Mouse (Mus musculus): ENCODE results near the gene Defb21. TPM values are rescaled to one million over a fixed set of nuclear protein-coding genes. Genes with fewer than 3 reads are reported as not detected.

Defb21 gene
- polyA plus RNA-seq, 1 experiment from 2014 or later = not detected

DNA sequence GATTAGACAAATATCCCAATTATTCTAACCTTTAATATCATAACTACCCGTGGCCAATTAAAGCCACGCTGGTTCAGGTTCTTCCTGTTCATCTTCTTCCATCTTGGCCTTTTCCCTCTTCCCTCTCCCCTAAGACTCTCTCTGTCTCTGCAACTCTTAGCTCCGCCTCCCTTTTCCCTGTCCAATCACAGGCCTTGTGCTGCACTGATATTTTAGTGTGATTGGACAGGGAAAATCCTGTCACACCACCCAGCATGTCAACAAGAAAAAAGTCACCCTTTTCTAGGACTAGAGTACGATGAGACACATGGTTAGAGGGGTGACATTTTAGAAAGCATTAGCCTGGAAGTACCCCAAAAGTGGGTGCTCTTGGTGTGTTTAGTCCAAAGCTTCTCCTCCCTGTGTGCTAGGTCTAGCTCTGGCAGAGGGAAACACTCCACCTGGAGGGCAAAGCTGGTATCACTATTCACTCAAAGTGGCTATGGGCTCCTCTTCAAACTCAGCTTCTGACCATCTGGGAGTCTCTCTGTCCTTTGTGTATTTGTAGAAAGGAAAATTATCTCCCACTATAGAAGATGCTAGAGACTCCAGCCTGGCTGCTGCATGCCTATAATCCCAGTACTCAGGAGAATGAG, 14.5 kb downstream of the Defb21 start:
- no peaks in the 10 kb centered on the region for H3K36me3 ChIP-seq (replicated peaks; ENCODE audit: control insufficient read depth, insufficient read depth, low read depth, low read length)
- H3K27me3 ChIP-seq (ENCODE audit: control insufficient read depth, insufficient read depth, low read length) = no peaks in the 10 kb centered on the region
- no peaks in the 10 kb centered on the region for H3K4me1 ChIP-seq (ENCODE audit: control insufficient read depth, insufficient read depth, low read length)
- H3K9ac ChIP-seq (replicated peaks; ENCODE audit: low read length) = no peak overlapping the region
- no peaks in the 10 kb centered on the region for H3K9me3 ChIP-seq (replicated peaks; ENCODE audit: control insufficient read depth, low read length)
- WGBS = 73% methylated on average over 4 of the region's 4 CpGs
- H3K27ac ChIP-seq (replicated peaks; ENCODE audit: low read depth, low read length) = no peak overlapping the region
- ATAC-seq (replicated peaks; ENCODE audit: insufficient number of reproducible peaks, low FRiP score, low TSS enrichment, low read depth) (no peak), DNase-seq (ENCODE audit: low spot score) (peak; percentile 27)
- H3K4me3 ChIP-seq (ENCODE audit: low read depth, low read length) = no peak overlapping the region
- no peak overlapping the region for H3K4me2 ChIP-seq (ENCODE audit: low read depth, low read length)

DNA sequence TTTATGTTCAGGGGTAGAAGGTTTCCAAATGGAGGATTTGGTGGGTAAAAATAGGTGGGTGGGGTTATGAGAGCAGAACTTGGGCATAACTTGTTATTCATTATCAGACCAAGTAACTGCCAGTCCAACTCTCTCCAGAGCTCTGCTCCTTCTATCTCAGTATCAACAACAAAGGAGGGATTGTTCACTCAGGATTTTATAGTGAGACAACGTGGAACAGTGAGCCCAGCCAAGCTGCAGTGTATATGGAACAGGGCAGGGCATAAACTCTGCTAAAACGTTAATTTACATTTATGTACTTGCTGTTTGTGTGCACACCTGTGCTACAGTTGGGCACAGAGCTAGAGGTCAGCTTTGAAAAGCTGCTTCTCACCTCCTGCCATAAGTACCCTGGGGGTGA, 15.9 kb downstream of the Defb21 start:
- H3K9me3 ChIP-seq (replicated peaks; ENCODE audit: control insufficient read depth, low read length) = no peaks in the 10 kb centered on the region
- H3K9ac ChIP-seq (replicated peaks; ENCODE audit: low read length) = no peak overlapping the region
- H3K27me3 ChIP-seq (ENCODE audit: control insufficient read depth, insufficient read depth, low read length) = no peaks in the 10 kb centered on the region
- WGBS = 33% methylated on average over 2 of the region's 2 CpGs
- no peaks in the 10 kb centered on the region for H3K36me3 ChIP-seq (replicated peaks; ENCODE audit: control insufficient read depth, insufficient read depth, low read depth, low read length)
- no peak overlapping the region for H3K4me2 ChIP-seq (ENCODE audit: low read depth, low read length)
- no peak for DNase-seq (ENCODE audit: low spot score)
- ATAC-seq (replicated peaks; ENCODE audit: insufficient number of reproducible peaks, low FRiP score, low TSS enrichment, low read depth) = no peak
- H3K4me1 ChIP-seq (ENCODE audit: control insufficient read depth, insufficient read depth, low read length) = no peaks in the 10 kb centered on the region
- H3K4me3 ChIP-seq (ENCODE audit: low read depth, low read length) = no peak overlapping the region
- H3K27ac ChIP-seq (replicated peaks; ENCODE audit: low read depth, low read length) = no peak overlapping the region

- Histone ChIP-seq H3K27ac (replicated peaks; ENCODE audit: low read depth, low read length) (no peak overlapping the region), H3K4me1 (ENCODE audit: control insufficient read depth, insufficient read depth, low read length) (no peaks in the 10 kb centered on the region), H3K4me3 (ENCODE audit: low read depth, low read length) (no peak overlapping the region), H3K4me2 (ENCODE audit: low read depth, low read length) (no peak overlapping the region), H3K9me3 (replicated peaks; ENCODE audit: control insufficient read depth, low read length) (no peaks in the 10 kb centered on the region), H3K9ac (replicated peaks; ENCODE audit: low read length) (no peak overlapping the region), H3K27me3 (ENCODE audit: control insufficient read depth, insufficient read depth, low read length) (no peaks in the 10 kb centered on the region), H3K36me3 (replicated peaks; ENCODE audit: control insufficient read depth, insufficient read depth, low read depth, low read length) (no peaks in the 10 kb centered on the region)
- no peak for ATAC-seq (replicated peaks; ENCODE audit: insufficient number of reproducible peaks, low FRiP score, low TSS enrichment, low read depth)
- WGBS = 33% methylated on average over 6 of the region's 6 CpGs
- DNase-seq (ENCODE audit: low spot score) = no peak
Observed at GRCm38 (mm10) chr2:152589021-152589420, 16.5 kb downstream of the Defb21 start.

- Histone ChIP-seq H3K4me1 (ENCODE audit: control insufficient read depth, insufficient read depth, low read length) (no peaks in the 10 kb centered on the region), H3K4me3 (ENCODE audit: low read depth, low read length) (no peak within 1 kb of the TSS), H3K36me3 (replicated peaks; ENCODE audit: control insufficient read depth, insufficient read depth, low read depth, low read length) (no peaks in the 10 kb centered on the region), H3K4me2 (ENCODE audit: low read depth, low read length) (no peak within 1 kb of the TSS), H3K9ac (replicated peaks; ENCODE audit: low read length) (no peak within 1 kb of the TSS), H3K27ac (replicated peaks; ENCODE audit: low read depth, low read length) (no peak within 1 kb of the TSS), H3K9me3 (replicated peaks; ENCODE audit: control insufficient read depth, low read length) (no peaks in the 10 kb centered on the region), H3K27me3 (ENCODE audit: control insufficient read depth, insufficient read depth, low read length) (no peaks in the 10 kb centered on the region)
- WGBS = 60% methylated on average over 7 of the region's 7 CpGs
- ATAC-seq (replicated peaks; ENCODE audit: insufficient number of reproducible peaks, low FRiP score, low TSS enrichment, low read depth) (no peak), DNase-seq (ENCODE audit: low spot score) (no peak)
Observed at GRCm38 (mm10) chr2:152599299-152599698, 26.8 kb downstream of the Defb21 start, which contains the start of gene Defb45. TSS of gene Defb45 (minus strand) at chr2:152599399.

- ATAC-seq (replicated peaks; ENCODE audit: insufficient number of reproducible peaks, low FRiP score, low TSS enrichment, low read depth) = no peak
- WGBS = 86% methylated on average over 6 of the region's 6 CpGs
- no peaks in the 10 kb centered on the region for H3K27me3 ChIP-seq (ENCODE audit: control insufficient read depth, insufficient read depth, low read length)
- no peak overlapping the region for H3K27ac ChIP-seq (replicated peaks; ENCODE audit: low read depth, low read length)
- no peak overlapping the region for H3K9ac ChIP-seq (replicated peaks; ENCODE audit: low read length)
- no peak overlapping the region for H3K4me3 ChIP-seq (ENCODE audit: low read depth, low read length)
- H3K4me2 ChIP-seq (ENCODE audit: low read depth, low read length) = no peak overlapping the region
- no peaks in the 10 kb centered on the region for H3K9me3 ChIP-seq (replicated peaks; ENCODE audit: control insufficient read depth, low read length)
- no peaks in the 10 kb centered on the region for H3K4me1 ChIP-seq (ENCODE audit: control insufficient read depth, insufficient read depth, low read length)
- DNase-seq (ENCODE audit: low spot score) = no peak
- H3K36me3 ChIP-seq (replicated peaks; ENCODE audit: control insufficient read depth, insufficient read depth, low read depth, low read length) = no peaks in the 10 kb centered on the region
Observed at GRCm38 (mm10) chr2:152600076-152600475, 27.5 kb downstream of the Defb21 start.

GRCm38 (mm10) chr2:152601275-152601960, 28.9 kb downstream of the Defb21 start:
- Histone ChIP-seq H3K36me3 (replicated peaks; ENCODE audit: control insufficient read depth, insufficient read depth, low read depth, low read length) (no peaks in the 10 kb centered on the region), H3K9me3 (replicated peaks; ENCODE audit: control insufficient read depth, low read length) (no peaks in the 10 kb centered on the region), H3K4me1 (ENCODE audit: control insufficient read depth, insufficient read depth, low read length) (no peaks in the 10 kb centered on the region), H3K4me3 (ENCODE audit: low read depth, low read length) (no peak overlapping the region), H3K9ac (replicated peaks; ENCODE audit: low read length) (no peak overlapping the region), H3K27ac (replicated peaks; ENCODE audit: low read depth, low read length) (no peak overlapping the region), H3K4me2 (ENCODE audit: low read depth, low read length) (no peak overlapping the region), H3K27me3 (ENCODE audit: control insufficient read depth, insufficient read depth, low read length) (no peaks in the 10 kb centered on the region)
- WGBS = 77% methylated on average over 4 of the region's 4 CpGs
- ATAC-seq (replicated peaks; ENCODE audit: insufficient number of reproducible peaks, low FRiP score, low TSS enrichment, low read depth) (no peak), DNase-seq (ENCODE audit: low spot score) (no peak)

GRCm38 (mm10) chr2:152604057-152604456, 31.5 kb downstream of the Defb21 start, which contains the start of gene Defb36:
TSS of gene Defb36 (plus strand) at chr2:152604327.
- ATAC-seq (replicated peaks; ENCODE audit: insufficient number of reproducible peaks, low FRiP score, low TSS enrichment, low read depth) = no peak
- Histone ChIP-seq H3K4me1 (ENCODE audit: control insufficient read depth, insufficient read depth, low read length) (no peaks in the 10 kb centered on the region), H3K9ac (replicated peaks; ENCODE audit: low read length) (no peak within 1 kb of the TSS), H3K36me3 (replicated peaks; ENCODE audit: control insufficient read depth, insufficient read depth, low read depth, low read length) (no peaks in the 10 kb centered on the region), H3K27me3 (ENCODE audit: control insufficient read depth, insufficient read depth, low read length) (no peaks in the 10 kb centered on the region), H3K4me3 (ENCODE audit: low read depth, low read length) (no peak within 1 kb of the TSS), H3K9me3 (replicated peaks; ENCODE audit: control insufficient read depth, low read length) (no peaks in the 10 kb centered on the region), H3K27ac (replicated peaks; ENCODE audit: low read depth, low read length) (no peak within 1 kb of the TSS), H3K4me2 (ENCODE audit: low read depth, low read length) (no peak within 1 kb of the TSS)
- WGBS = 86% methylated on average over 15 of the region's 15 CpGs
- peak; percentile 30 for DNase-seq (ENCODE audit: low spot score)

DNA sequence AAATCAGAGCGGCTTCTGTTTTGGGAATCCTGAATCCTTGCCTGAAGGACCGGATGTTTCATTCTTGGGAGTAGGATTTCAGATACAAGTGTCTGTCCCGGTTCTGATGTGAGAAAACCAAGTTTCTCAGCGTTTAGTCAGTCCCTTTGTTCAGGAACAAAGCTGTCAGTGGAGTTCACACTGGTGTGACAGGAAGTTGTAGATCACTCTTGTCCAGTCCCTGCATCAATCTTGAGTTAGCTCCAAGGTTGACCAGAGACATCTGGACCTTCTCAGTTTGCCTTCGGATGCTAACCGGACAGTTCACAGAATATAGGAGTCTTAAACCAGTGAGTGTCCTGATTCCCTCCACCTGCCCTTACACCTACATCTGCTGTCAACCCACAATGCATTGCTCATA, 35.2 kb downstream of the Defb21 start:
- Histone ChIP-seq H3K27ac (replicated peaks; ENCODE audit: low read depth, low read length) (no peak overlapping the region), H3K36me3 (replicated peaks; ENCODE audit: control insufficient read depth, insufficient read depth, low read depth, low read length) (no peaks in the 10 kb centered on the region)
- WGBS = 69% methylated on average over 6 of the region's 6 CpGs

More for the DNA sequence above, 35.2 kb downstream of the Defb21 start:
- Histone ChIP-seq H3K4me3 (ENCODE audit: low read depth, low read length) (no peak overlapping the region), H3K9me3 (replicated peaks; ENCODE audit: control insufficient read depth, low read length) (no peaks in the 10 kb centered on the region), H3K4me1 (ENCODE audit: control insufficient read depth, insufficient read depth, low read length) (no peaks in the 10 kb centered on the region), H3K27me3 (ENCODE audit: control insufficient read depth, insufficient read depth, low read length) (no peaks in the 10 kb centered on the region), H3K4me2 (ENCODE audit: low read depth, low read length) (no peak overlapping the region), H3K9ac (replicated peaks; ENCODE audit: low read length) (no peak overlapping the region)
- DNase-seq (ENCODE audit: low spot score) (no peak), ATAC-seq (replicated peaks; ENCODE audit: insufficient number of reproducible peaks, low FRiP score, low TSS enrichment, low read depth) (no peak)

All from embryonic facial prominence, embryonic 11.5 days (tissue).